Mouse (Mus musculus) frontal cortex, adult 2 months (tissue): ENCODE measurements at regions not wholly inside any gene's neighbourhood (a gene's known extent, or its start where the extent isn't known, plus 50 kb on each side); places are given as distances from the start of the nearest gene placed in this dataset.

ENCODE experiments used
- DNase-seq, 2 experiments: peaks; one replicate each; pipeline ENCODE4 v3.0.0; 2022; ENCODE audit warnings: low spot score in 1 of 2; ENCODE audit errors: extremely low spot score in 1 of 2

GRCm38 (mm10) chr4:92574586-92574985, 383.0 kb upstream of the Gm12666 start:
- DNase-seq = no peak

GRCm38 (mm10) chr4:92565357-92565756, 373.8 kb upstream of the Gm12666 start:
- no peak for DNase-seq

- no peak for DNase-seq
Measured at GRCm38 (mm10) chr4:92555186-92555585, 363.6 kb upstream of the Gm12666 start.

GRCm38 (mm10) chr4:92542089-92542488, 350.5 kb upstream of the Gm12666 start:
- DNase-seq = peak in 1 of 2 experiments; percentile 0

GRCm38 (mm10) chr4:92538296-92538695, 346.7 kb upstream of the Gm12666 start:
- no peak for DNase-seq

GRCm38 (mm10) chr4:92502010-92502409, 310.5 kb upstream of the Gm12666 start:
- DNase-seq = no peak

- DNase-seq = no peak
Measured at GRCm38 (mm10) chr4:92500168-92500567, 308.6 kb upstream of the Gm12666 start.

GRCm38 (mm10) chr4:92486603-92487002, 295.1 kb upstream of the Gm12666 start:
- no peak for DNase-seq

GRCm38 (mm10) chr4:92458186-92458585, 266.6 kb upstream of the Gm12666 start:
- no peak for DNase-seq
